Mouse (Mus musculus): ENCODE results near the gene Cib2. TPM values are rescaled to one million over a fixed set of nuclear protein-coding genes. Genes with fewer than 3 reads are reported as not detected.

Cib2 gene
- polyA plus RNA-seq, 1 experiment from 2014 or later, result 15.3 TPM

- H3K27me3 ChIP-seq (ENCODE audit: control insufficient read depth, insufficient read depth, low read length), result no peaks in the 10 kb centered on the region
- H3K4me2 ChIP-seq (replicated peaks; ENCODE audit: low read depth, low read length), result no peak overlapping the region
- H3K27ac ChIP-seq (ENCODE audit: low read length), result no peak overlapping the region
- H3K36me3 ChIP-seq (ENCODE audit: control insufficient read depth, insufficient read depth, low read length), result no peaks in the 10 kb centered on the region
- no peak for ATAC-seq (ENCODE audit: insufficient number of reproducible peaks, insufficient read depth, low FRiP score, low read depth)
- no peak overlapping the region for H3K9ac ChIP-seq (replicated peaks; ENCODE audit: low read depth, low read length)
- no peak overlapping the region for H3K4me3 ChIP-seq (ENCODE audit: low read depth, low read length)
- 92% methylated on average over 3 of the region's 3 CpGs for WGBS
- no peaks in the 10 kb centered on the region for H3K9me3 ChIP-seq (ENCODE audit: control insufficient read depth, low read depth, low read length)
- no peaks in the 10 kb centered on the region for H3K4me1 ChIP-seq (ENCODE audit: control insufficient read depth, insufficient read depth, low read length)
These were observed 21.8 kb downstream of the Cib2 start for GRCm38 (mm10) chr9:54538244-54538643.

GRCm38 (mm10) chr9:54537480-54537879, 22.5 kb downstream of the Cib2 start:
- WGBS, result 73% methylated on average over 3 of the region's 3 CpGs
- Histone ChIP-seq H3K9me3 (ENCODE audit: control insufficient read depth, low read depth, low read length) (no peaks in the 10 kb centered on the region), H3K4me1 (ENCODE audit: control insufficient read depth, insufficient read depth, low read length) (no peaks in the 10 kb centered on the region), H3K9ac (replicated peaks; ENCODE audit: low read depth, low read length) (no peak overlapping the region), H3K36me3 (ENCODE audit: control insufficient read depth, insufficient read depth, low read length) (no peaks in the 10 kb centered on the region), H3K4me3 (ENCODE audit: low read depth, low read length) (no peak overlapping the region), H3K27me3 (ENCODE audit: control insufficient read depth, insufficient read depth, low read length) (no peaks in the 10 kb centered on the region), H3K4me2 (replicated peaks; ENCODE audit: low read depth, low read length) (no peak overlapping the region), H3K27ac (ENCODE audit: low read length) (no peak overlapping the region)
- ATAC-seq (ENCODE audit: insufficient number of reproducible peaks, insufficient read depth, low FRiP score, low read depth), result no peak

- no peaks in the 10 kb centered on the region for H3K4me1 ChIP-seq (ENCODE audit: control insufficient read depth, insufficient read depth, low read length)
- no peak overlapping the region for H3K4me3 ChIP-seq (ENCODE audit: low read depth, low read length)
- no peak overlapping the region for H3K4me2 ChIP-seq (replicated peaks; ENCODE audit: low read depth, low read length)
- no peaks in the 10 kb centered on the region for H3K27me3 ChIP-seq (ENCODE audit: control insufficient read depth, insufficient read depth, low read length)
- H3K36me3 ChIP-seq (ENCODE audit: control insufficient read depth, insufficient read depth, low read length), result no peaks in the 10 kb centered on the region
- no peaks in the 10 kb centered on the region for H3K9me3 ChIP-seq (ENCODE audit: control insufficient read depth, low read depth, low read length)
- no peak for ATAC-seq (ENCODE audit: insufficient number of reproducible peaks, insufficient read depth, low FRiP score, low read depth)
- WGBS, result 35% methylated on average over 4 of the region's 4 CpGs
- no peak overlapping the region for H3K9ac ChIP-seq (replicated peaks; ENCODE audit: low read depth, low read length)
- H3K27ac ChIP-seq (ENCODE audit: low read length), result no peak overlapping the region
These were observed 23.0 kb downstream of the Cib2 start for GRCm38 (mm10) chr9:54537030-54537429.

- Histone ChIP-seq H3K27me3 (ENCODE audit: control insufficient read depth, insufficient read depth, low read length) (no peaks in the 10 kb centered on the region), H3K4me1 (ENCODE audit: control insufficient read depth, insufficient read depth, low read length) (no peaks in the 10 kb centered on the region), H3K9ac (replicated peaks; ENCODE audit: low read depth, low read length) (no peak overlapping the region), H3K36me3 (ENCODE audit: control insufficient read depth, insufficient read depth, low read length) (no peaks in the 10 kb centered on the region), H3K4me3 (ENCODE audit: low read depth, low read length) (no peak overlapping the region), H3K4me2 (replicated peaks; ENCODE audit: low read depth, low read length) (no peak overlapping the region), H3K27ac (ENCODE audit: low read length) (no peak overlapping the region), H3K9me3 (ENCODE audit: control insufficient read depth, low read depth, low read length) (no peaks in the 10 kb centered on the region)
- no peak for ATAC-seq (ENCODE audit: insufficient number of reproducible peaks, insufficient read depth, low FRiP score, low read depth)
- WGBS, result 83% methylated on average over 7 of the region's 7 CpGs
These were observed 23.8 kb downstream of the Cib2 start for GRCm38 (mm10) chr9:54536236-54536635.

GRCm38 (mm10) chr9:54533975-54534374, 26.0 kb downstream of the Cib2 start:
- Histone ChIP-seq H3K9me3 (ENCODE audit: control insufficient read depth, low read depth, low read length) (no peaks in the 10 kb centered on the region), H3K4me2 (replicated peaks; ENCODE audit: low read depth, low read length) (no peak overlapping the region), H3K9ac (replicated peaks; ENCODE audit: low read depth, low read length) (no peak overlapping the region), H3K27ac (ENCODE audit: low read length) (no peak overlapping the region), H3K27me3 (ENCODE audit: control insufficient read depth, insufficient read depth, low read length) (no peaks in the 10 kb centered on the region), H3K36me3 (ENCODE audit: control insufficient read depth, insufficient read depth, low read length) (no peaks in the 10 kb centered on the region), H3K4me3 (ENCODE audit: low read depth, low read length) (no peak overlapping the region), H3K4me1 (ENCODE audit: control insufficient read depth, insufficient read depth, low read length) (no peaks in the 10 kb centered on the region)
- 60% methylated on average over 5 of the region's 5 CpGs for WGBS
- ATAC-seq (ENCODE audit: insufficient number of reproducible peaks, insufficient read depth, low FRiP score, low read depth), result peak; percentile 76; the same call in 1 of the 2 replicates

- no peak overlapping the region for H3K4me3 ChIP-seq (ENCODE audit: low read depth, low read length)
- H3K36me3 ChIP-seq (ENCODE audit: control insufficient read depth, insufficient read depth, low read length), result no peaks in the 10 kb centered on the region
- WGBS, result 82% methylated on average over 2 of the region's 2 CpGs
- H3K27me3 ChIP-seq (ENCODE audit: control insufficient read depth, insufficient read depth, low read length), result no peaks in the 10 kb centered on the region
- no peak overlapping the region for H3K27ac ChIP-seq (ENCODE audit: low read length)
- H3K4me2 ChIP-seq (replicated peaks; ENCODE audit: low read depth, low read length), result no peak overlapping the region
- H3K9ac ChIP-seq (replicated peaks; ENCODE audit: low read depth, low read length), result no peak overlapping the region
- H3K9me3 ChIP-seq (ENCODE audit: control insufficient read depth, low read depth, low read length), result no peaks in the 10 kb centered on the region
- ATAC-seq (ENCODE audit: insufficient number of reproducible peaks, insufficient read depth, low FRiP score, low read depth), result no peak
- H3K4me1 ChIP-seq (ENCODE audit: control insufficient read depth, insufficient read depth, low read length), result no peaks in the 10 kb centered on the region
These were observed 27.1 kb downstream of the Cib2 start for GRCm38 (mm10) chr9:54532926-54533325.

GRCm38 (mm10) chr9:54531421-54531820, 28.6 kb downstream of the Cib2 start:
- Histone ChIP-seq H3K4me1 (ENCODE audit: control insufficient read depth, insufficient read depth, low read length) (no peaks in the 10 kb centered on the region), H3K4me3 (ENCODE audit: low read depth, low read length) (no peak overlapping the region), H3K27ac (ENCODE audit: low read length) (no peak overlapping the region), H3K4me2 (replicated peaks; ENCODE audit: low read depth, low read length) (no peak overlapping the region), H3K9ac (replicated peaks; ENCODE audit: low read depth, low read length) (no peak overlapping the region), H3K36me3 (ENCODE audit: control insufficient read depth, insufficient read depth, low read length) (no peaks in the 10 kb centered on the region), H3K27me3 (ENCODE audit: control insufficient read depth, insufficient read depth, low read length) (no peaks in the 10 kb centered on the region), H3K9me3 (ENCODE audit: control insufficient read depth, low read depth, low read length) (no peaks in the 10 kb centered on the region)
- no peak for ATAC-seq (ENCODE audit: insufficient number of reproducible peaks, insufficient read depth, low FRiP score, low read depth)

- WGBS, result 81% methylated on average over 6 of the region's 6 CpGs
- no peak overlapping the region for H3K27ac ChIP-seq (ENCODE audit: low read length)
- no peak overlapping the region for H3K4me3 ChIP-seq (ENCODE audit: low read depth, low read length)
- H3K27me3 ChIP-seq (ENCODE audit: control insufficient read depth, insufficient read depth, low read length), result no peaks in the 10 kb centered on the region
- no peak for ATAC-seq (ENCODE audit: insufficient number of reproducible peaks, insufficient read depth, low FRiP score, low read depth)
- no peaks in the 10 kb centered on the region for H3K36me3 ChIP-seq (ENCODE audit: control insufficient read depth, insufficient read depth, low read length)
- no peak overlapping the region for H3K9ac ChIP-seq (replicated peaks; ENCODE audit: low read depth, low read length)
- H3K9me3 ChIP-seq (ENCODE audit: control insufficient read depth, low read depth, low read length), result no peaks in the 10 kb centered on the region
- no peaks in the 10 kb centered on the region for H3K4me1 ChIP-seq (ENCODE audit: control insufficient read depth, insufficient read depth, low read length)
- no peak overlapping the region for H3K4me2 ChIP-seq (replicated peaks; ENCODE audit: low read depth, low read length)
These were observed 29.2 kb downstream of the Cib2 start for GRCm38 (mm10) chr9:54530836-54531235.

GRCm38 (mm10) chr9:54529950-54530349, 30.1 kb downstream of the Cib2 start:
- no peak for ATAC-seq (ENCODE audit: insufficient number of reproducible peaks, insufficient read depth, low FRiP score, low read depth)

More at GRCm38 (mm10) chr9:54529950-54530349, 30.1 kb downstream of the Cib2 start:
- WGBS, result 74% methylated on average over 2 of the region's 2 CpGs
- Histone ChIP-seq H3K9me3 (ENCODE audit: control insufficient read depth, low read depth, low read length) (no peaks in the 10 kb centered on the region), H3K4me2 (replicated peaks; ENCODE audit: low read depth, low read length) (no peak overlapping the region), H3K27ac (ENCODE audit: low read length) (no peak overlapping the region), H3K4me3 (ENCODE audit: low read depth, low read length) (no peak overlapping the region), H3K27me3 (ENCODE audit: control insufficient read depth, insufficient read depth, low read length) (no peaks in the 10 kb centered on the region), H3K4me1 (ENCODE audit: control insufficient read depth, insufficient read depth, low read length) (no peaks in the 10 kb centered on the region), H3K9ac (replicated peaks; ENCODE audit: low read depth, low read length) (no peak overlapping the region), H3K36me3 (ENCODE audit: control insufficient read depth, insufficient read depth, low read length) (no peaks in the 10 kb centered on the region)

Data from stomach, embryonic 14.5 days (tissue).